Mouse (Mus musculus): ENCODE results near the gene Tcp10c.
"Not testable (repeated sequence)": the region's sequence is repeated elsewhere in the genome, so short reads cannot be mapped to it uniquely, and the experiment has no call there.

The Tcp10c gene

GRCm38 (mm10) chr17:13354521-13354920 lies at the start of gene Tcp10c:
Gene Tcp10c, plus strand, starts transcription at chr17:13354572.
- not testable (repeated sequence) for DNase-seq (ENCODE audit: low spot score)

GRCm38 (mm10) chr17:13307852-13308251 lies 46.5 kb upstream of the Tcp10c start:
- DNase-seq (ENCODE audit: low spot score), result peak; percentile 7

- DNase-seq (ENCODE audit: low spot score), result peak; percentile 48
Measured at GRCm38 (mm10) chr17:13308344-13308743, 46.0 kb upstream of the Tcp10c start.

- DNase-seq (ENCODE audit: low spot score), result not testable (repeated sequence)
Measured at GRCm38 (mm10) chr17:13308746-13309145, 45.6 kb upstream of the Tcp10c start.

GRCm38 (mm10) chr17:13309182-13309631 lies 45.2 kb upstream of the Tcp10c start:
- not testable (repeated sequence) for DNase-seq (ENCODE audit: low spot score)

GRCm38 (mm10) chr17:13329967-13330366 lies 24.4 kb upstream of the Tcp10c start:
- not testable (repeated sequence) for DNase-seq (ENCODE audit: low spot score)

- not testable (repeated sequence) for DNase-seq (ENCODE audit: low spot score)
Measured at GRCm38 (mm10) chr17:13331179-13331578, 23.2 kb upstream of the Tcp10c start.

- DNase-seq (ENCODE audit: low spot score), result not testable (repeated sequence)
Measured at GRCm38 (mm10) chr17:13332496-13332895, 21.9 kb upstream of the Tcp10c start.

- peak; percentile 70 for DNase-seq (ENCODE audit: low spot score)
Measured at GRCm38 (mm10) chr17:13336979-13337749, 17.2 kb upstream of the Tcp10c start.

GRCm38 (mm10) chr17:13337931-13338330 lies 16.4 kb upstream of the Tcp10c start:
- DNase-seq (ENCODE audit: low spot score), result not testable (repeated sequence)

- DNase-seq (ENCODE audit: low spot score), result peak; percentile 24
Measured at GRCm38 (mm10) chr17:13340071-13340470, 14.3 kb upstream of the Tcp10c start.

GRCm38 (mm10) chr17:13345923-13346322 lies 8.4 kb upstream of the Tcp10c start:
- DNase-seq (ENCODE audit: low spot score), result not testable (repeated sequence)

- not testable (repeated sequence) for DNase-seq (ENCODE audit: low spot score)
Measured at GRCm38 (mm10) chr17:13349563-13349962, 4.8 kb upstream of the Tcp10c start.

- not testable (repeated sequence) for DNase-seq (ENCODE audit: low spot score)
Measured at GRCm38 (mm10) chr17:13353249-13353648, 1.1 kb upstream of the Tcp10c start.

- DNase-seq (ENCODE audit: low spot score), result not testable (repeated sequence)
Measured at GRCm38 (mm10) chr17:13362489-13362888, 8.1 kb downstream of the Tcp10c start.

- not testable (repeated sequence) for DNase-seq (ENCODE audit: low spot score)
Measured at GRCm38 (mm10) chr17:13363773-13364172, 9.4 kb downstream of the Tcp10c start.

- DNase-seq (ENCODE audit: low spot score), result not testable (repeated sequence)
Measured at GRCm38 (mm10) chr17:13364196-13364595, 9.8 kb downstream of the Tcp10c start.

- not testable (repeated sequence) for DNase-seq (ENCODE audit: low spot score)
Measured at GRCm38 (mm10) chr17:13367181-13367580, 12.8 kb downstream of the Tcp10c start.

- DNase-seq (ENCODE audit: low spot score), result not testable (repeated sequence)
Measured at GRCm38 (mm10) chr17:13368658-13369057, 14.3 kb downstream of the Tcp10c start.

- not testable (repeated sequence) for DNase-seq (ENCODE audit: low spot score)
Measured at GRCm38 (mm10) chr17:13370746-13371145, 16.4 kb downstream of the Tcp10c start.

- DNase-seq (ENCODE audit: low spot score), result not testable (repeated sequence)
Measured at GRCm38 (mm10) chr17:13378341-13378740, 24.0 kb downstream of the Tcp10c start.

- not testable (repeated sequence) for DNase-seq (ENCODE audit: low spot score)
Measured at GRCm38 (mm10) chr17:13379951-13380615, 25.7 kb downstream of the Tcp10c start.

- not testable (repeated sequence) for DNase-seq (ENCODE audit: low spot score)
Measured at GRCm38 (mm10) chr17:13381286-13381685, 26.9 kb downstream of the Tcp10c start.
